Mouse (Mus musculus) stomach, embryonic 16.5 days (tissue): ENCODE results near the gene Gm13090. TPM values are rescaled to one million over a fixed set of nuclear protein-coding genes. Genes with fewer than 3 reads are reported as not detected.
A peak's percentile ranks its signal among the peaks of the same experiment; 100 is the strongest.

Experiments used
- ATAC-seq: fragments of 200-750 bp; cut with Nextera tagmentation; 2 replicates; pipeline ENCODE4 v1.8.0; 2017; ENCODE audit warnings: moderate number of reproducible peaks, moderate TSS enrichment; ENCODE audit not compliant: insufficient read depth, low FRiP score
- H3K27ac ChIP-seq: fragments of 300-500 bp; sonication (generic); 2 replicates; pipeline ENCODE4 v1.5.1; 2014; ENCODE audit warnings: low read length
- H3K27me3 ChIP-seq: fragments of 300-500 bp; sonication (generic); 2 replicates; pipeline ENCODE4 v1.6.1; 2014; ENCODE audit warnings: low read length, control low read depth, mixed read lengths; ENCODE audit not compliant: control insufficient read depth, insufficient read depth
- H3K36me3 ChIP-seq: fragments of 300-500 bp; sonication (generic); 2 replicates; pipeline ENCODE4 v1.6.1; 2014; ENCODE audit warnings: low read length; ENCODE audit not compliant: control insufficient read depth, insufficient read depth
- H3K4me1 ChIP-seq: fragments of 300-500 bp; sonication (generic); 2 replicates; pipeline ENCODE4 v1.6.1; 2014; ENCODE audit warnings: low read length, control low read depth, mixed read lengths; ENCODE audit not compliant: control insufficient read depth, insufficient read depth
- H3K4me2 ChIP-seq: fragments of 300-500 bp; sonication (generic); 2 replicates; pipeline ENCODE4 v1.6.1; 2014; ENCODE audit warnings: low read depth, low read length, mixed read lengths
- H3K4me3 ChIP-seq: fragments of 300-500 bp; sonication (generic); replicated peaks from 2 replicates; pipeline ENCODE4 v1.5.1; 2014; ENCODE audit warnings: mild to moderate bottlenecking, low read length
- H3K9ac ChIP-seq: fragments of 300-500 bp; sonication (generic); 2 replicates; pipeline ENCODE4 v1.6.1; 2014; ENCODE audit warnings: low read length
- H3K9me3 ChIP-seq: fragments of 300-500 bp; sonication (generic); replicated peaks from 2 replicates; pipeline ENCODE4 v1.6.1; 2016; ENCODE audit warnings: low read length, control low read depth; ENCODE audit not compliant: control insufficient read depth
- WGBS: fragments of 180-500 bp; shearing (Covaris S2); extraction: QIAGEN DNeasy Blood & Tissue Kit; methylation state at CpG from one replicate; pipeline ENCODE4 v1.1.7; 2014; 5-methylcytosine and 5-hydroxymethylcytosine counted together
- polyA plus RNA-seq: library from polyadenylated mRNA; unstranded; fragments of >200 nt; fragmentation: Nextera tagmentation; extraction: Ambion mirVana; gene quantifications from 2 replicates; pipeline ENCODE4 v1.2.1, GENCODE M21; 2015

Gene Gm13090
- polyA plus RNA-seq, 1 experiment from 2014 or later: not detected

- ATAC-seq: no peak
- peak overlapping the region; percentile 93 for H3K4me3 ChIP-seq
- H3K9ac ChIP-seq: peak overlapping the region; percentile 82; the same call in 1 of the 2 replicates
- WGBS: 80% methylated on average over 4 of the region's 4 CpGs
- no peaks in the 10 kb centered on the region for H3K27me3 ChIP-seq
- peak overlapping the region; percentile 87; the same call in 1 of the 2 replicates for H3K27ac ChIP-seq
- H3K36me3 ChIP-seq: no peaks in the 10 kb centered on the region
- peak overlapping the region; percentile 69 for H3K4me2 ChIP-seq
- H3K4me1 ChIP-seq: peaks cover 5% of the 10 kb centered on the region; the same call in 1 of the 2 replicates
- peaks cover 10% of the 10 kb centered on the region; the same call in 1 of the 2 replicates for H3K9me3 ChIP-seq
Observed at GRCm38 (mm10) chr4:151058634-151059033, 30.7 kb upstream of the Gm13090 start.

GRCm38 (mm10) chr4:151059566-151059965, 29.8 kb upstream of the Gm13090 start:
- Histone ChIP-seq H3K4me2 (no peak overlapping the region), H3K36me3 (no peaks in the 10 kb centered on the region), H3K27me3 (no peaks in the 10 kb centered on the region), H3K4me3 (no peak overlapping the region), H3K9ac (no peak overlapping the region), H3K9me3 (peaks cover 10% of the 10 kb centered on the region; the same call in 1 of the 2 replicates), H3K27ac (no peak overlapping the region), H3K4me1 (peaks cover 5% of the 10 kb centered on the region; the same call in 1 of the 2 replicates)
- ATAC-seq: no peak
- WGBS: 96% methylated on average over 4 of the region's 4 CpGs

GRCm38 (mm10) chr4:151068751-151069150, 20.6 kb upstream of the Gm13090 start:
- H3K4me3 ChIP-seq: no peak overlapping the region
- ATAC-seq: no peak
- H3K36me3 ChIP-seq: no peaks in the 10 kb centered on the region
- 64% methylated on average over 4 of the region's 4 CpGs for WGBS
- H3K4me2 ChIP-seq: no peak overlapping the region
- no peak overlapping the region for H3K27ac ChIP-seq
- no peaks in the 10 kb centered on the region for H3K9me3 ChIP-seq
- no peaks in the 10 kb centered on the region for H3K27me3 ChIP-seq
- no peaks in the 10 kb centered on the region for H3K4me1 ChIP-seq
- no peak overlapping the region for H3K9ac ChIP-seq

GRCm38 (mm10) chr4:151070962-151071361, 18.4 kb upstream of the Gm13090 start:
- Histone ChIP-seq H3K27me3 (no peaks in the 10 kb centered on the region), H3K4me1 (no peaks in the 10 kb centered on the region), H3K4me3 (no peak overlapping the region), H3K27ac (no peak overlapping the region), H3K4me2 (no peak overlapping the region), H3K9ac (no peak overlapping the region), H3K36me3 (no peaks in the 10 kb centered on the region), H3K9me3 (no peaks in the 10 kb centered on the region)
- no peak for ATAC-seq
- WGBS: 76% methylated on average over 7 of the region's 7 CpGs

GRCm38 (mm10) chr4:151073108-151073744, 16.1 kb upstream of the Gm13090 start:
- Histone ChIP-seq H3K9ac (no peak overlapping the region), H3K4me1 (no peaks in the 10 kb centered on the region), H3K4me2 (no peak overlapping the region), H3K4me3 (no peak overlapping the region), H3K27ac (no peak overlapping the region), H3K27me3 (no peaks in the 10 kb centered on the region), H3K9me3 (no peaks in the 10 kb centered on the region), H3K36me3 (no peaks in the 10 kb centered on the region)
- peak; percentile 62; the same call in 1 of the 2 replicates for ATAC-seq
- 50% methylated on average over 13 of the region's 13 CpGs for whole genome bisulfite sequencing

- H3K4me3 ChIP-seq: no peak overlapping the region
- ATAC-seq: no peak
- 92% methylated on average over 15 of the region's 15 CpGs for WGBS
- no peaks in the 10 kb centered on the region for H3K4me1 ChIP-seq
- no peaks in the 10 kb centered on the region for H3K27me3 ChIP-seq
- no peaks in the 10 kb centered on the region for H3K36me3 ChIP-seq
- no peak overlapping the region for H3K4me2 ChIP-seq
- H3K9me3 ChIP-seq: no peaks in the 10 kb centered on the region
- no peak overlapping the region for H3K27ac ChIP-seq
- H3K9ac ChIP-seq: no peak overlapping the region
Observed at GRCm38 (mm10) chr4:151074817-151075216, 14.6 kb upstream of the Gm13090 start.

GRCm38 (mm10) chr4:151081355-151081754, 8.0 kb upstream of the Gm13090 start:
- Histone ChIP-seq H3K27ac (no peak overlapping the region), H3K9ac (no peak overlapping the region)
- WGBS: 72% methylated on average over 2 of the region's 2 CpGs

GRCm38 (mm10) chr4:151081977-151082376, 7.4 kb upstream of the Gm13090 start:
- WGBS: 90% methylated on average over 13 of the region's 13 CpGs
- Histone ChIP-seq H3K27ac (no peak overlapping the region), H3K36me3 (no peaks in the 10 kb centered on the region), H3K4me1 (no peaks in the 10 kb centered on the region), H3K9ac (no peak overlapping the region), H3K4me2 (no peak overlapping the region), H3K27me3 (no peaks in the 10 kb centered on the region), H3K4me3 (no peak overlapping the region), H3K9me3 (no peaks in the 10 kb centered on the region)
- no peak for ATAC-seq

More at GRCm38 (mm10) chr4:151081355-151081754, 8.0 kb upstream of the Gm13090 start:
- H3K9me3 ChIP-seq: no peaks in the 10 kb centered on the region
- no peak for ATAC-seq
- H3K4me3 ChIP-seq: no peak overlapping the region
- no peak overlapping the region for H3K4me2 ChIP-seq
- H3K27me3 ChIP-seq: no peaks in the 10 kb centered on the region
- H3K36me3 ChIP-seq: no peaks in the 10 kb centered on the region
- no peaks in the 10 kb centered on the region for H3K4me1 ChIP-seq

GRCm38 (mm10) chr4:151083027-151083426, 6.3 kb upstream of the Gm13090 start:
- no peaks in the 10 kb centered on the region for H3K27me3 ChIP-seq
- no peak overlapping the region for H3K4me2 ChIP-seq
- H3K9me3 ChIP-seq: no peaks in the 10 kb centered on the region
- H3K9ac ChIP-seq: no peak overlapping the region
- 78% methylated on average over 5 of the region's 5 CpGs for WGBS
- ATAC-seq: no peak
- no peaks in the 10 kb centered on the region for H3K36me3 ChIP-seq
- no peak overlapping the region for H3K4me3 ChIP-seq
- no peak overlapping the region for H3K27ac ChIP-seq
- no peaks in the 10 kb centered on the region for H3K4me1 ChIP-seq
